Mouse (Mus musculus) liver, adult 2 months (tissue): ENCODE measurements around the gene Dock9.

ENCODE experiments used
- CTCF ChIP-seq: fragments of 200-500 bp; IDR thresholded peaks from 2 replicates; pipeline ENCODE4 v1.5.1; 2011; ENCODE audit warnings: low read depth, low read length, control low read depth
- POLR2A ChIP-seq: fragments of 200-500 bp; IDR thresholded peaks from 2 replicates; pipeline ENCODE4 v1.6.1; 2011; ENCODE audit warnings: low read length, control low read depth; ENCODE audit not compliant: insufficient read depth; ENCODE audit errors: extremely low read depth

GRCm38 (mm10) chr14:121592890-121593289 lies 204.7 kb downstream of the Dock9 start:
- TF ChIP-seq CTCF (no peak), POLR2A (no peak)
